Mouse (Mus musculus) erythroblast, embryonic 14.5 days (primary cell): ENCODE measurements around the gene Uvrag. TPM values are rescaled to one million over a fixed set of nuclear protein-coding genes. Genes with fewer than 3 reads are reported as not detected.

Experiments used
- H3K27me3 ChIP-seq: 2 replicates; pipeline ENCODE4 v1.6.1; 2012; ENCODE audit warnings: inconsistent platforms; ENCODE audit not compliant: control insufficient read depth
- H3K36me3 ChIP-seq: 2 replicates; pipeline ENCODE4 v1.6.1; 2012; ENCODE audit warnings: mild to moderate bottlenecking, inconsistent platforms; ENCODE audit not compliant: control insufficient read depth
- H3K4me1 ChIP-seq: 2 replicates; pipeline ENCODE4 v1.6.1; 2012; ENCODE audit warnings: inconsistent platforms; ENCODE audit not compliant: control insufficient read depth
- H3K4me3 ChIP-seq: replicated peaks from 2 replicates; pipeline ENCODE3; 2012; ENCODE audit warnings: moderate library complexity, mild to moderate bottlenecking, inconsistent platforms
- H3K9me3 ChIP-seq: 2 replicates; pipeline ENCODE4 v1.6.1; 2012; ENCODE audit warnings: low read length, inconsistent platforms, mixed read lengths; ENCODE audit not compliant: control insufficient read depth
- GATA1 ChIP-seq: IDR thresholded peaks from 2 replicates; pipeline ENCODE4 v1.6.1; 2012; ENCODE audit warnings: low read length, inconsistent platforms, mixed read lengths
- TAL1 ChIP-seq: IDR thresholded peaks from 3 replicates; pipeline ENCODE4 v1.6.1; 2012; ENCODE audit warnings: low read length, inconsistent platforms, mixed read lengths
- polyA plus RNA-seq: library from polyadenylated mRNA; stranded (reverse); fragments of >175 nt; gene quantifications from 2 replicates; pipeline ENCODE4 v1.2.3, GENCODE M21; 2012

Gene Uvrag
- polyA plus RNA-seq, 1 experiment, result 0.36 TPM

- Histone ChIP-seq H3K27me3 (no peaks in the 10 kb centered on the region), H3K9me3 (no peaks in the 10 kb centered on the region), H3K36me3 (no peaks in the 10 kb centered on the region; the same call in 1 of the 2 replicates), H3K4me3 (no peak overlapping the region), H3K4me1 (no peaks in the 10 kb centered on the region; the same call in 1 of the 2 replicates)
- no peak for TF ChIP-seq TAL1
- TF ChIP-seq GATA1, result no peak
Observed at GRCm38 (mm10) chr7:99045525-99045924, 95.4 kb downstream of the Uvrag start.

- no peaks in the 10 kb centered on the region for H3K9me3 ChIP-seq
- TF ChIP-seq GATA1 (no peak), TAL1 (no peak)
- H3K4me1 ChIP-seq, result no peaks in the 10 kb centered on the region; the same call in 1 of the 2 replicates
- H3K27me3 ChIP-seq, result no peaks in the 10 kb centered on the region
- no peak overlapping the region for H3K4me3 ChIP-seq
- no peaks in the 10 kb centered on the region; the same call in 1 of the 2 replicates for H3K36me3 ChIP-seq
Observed at GRCm38 (mm10) chr7:99043923-99044322, 97.0 kb downstream of the Uvrag start.

GRCm38 (mm10) chr7:99043322-99043721 is 97.6 kb downstream of the Uvrag start:
- Histone ChIP-seq H3K9me3 (no peaks in the 10 kb centered on the region), H3K4me3 (no peak overlapping the region), H3K27me3 (no peaks in the 10 kb centered on the region), H3K4me1 (no peaks in the 10 kb centered on the region; the same call in 1 of the 2 replicates), H3K36me3 (no peaks in the 10 kb centered on the region)
- no peak for TF ChIP-seq TAL1
- no peak for TF ChIP-seq GATA1

GRCm38 (mm10) chr7:99041818-99042217 is 99.1 kb downstream of the Uvrag start:
- TF ChIP-seq GATA1, result no peak
- no peak for TF ChIP-seq TAL1
- no peaks in the 10 kb centered on the region; the same call in 1 of the 2 replicates for H3K4me1 ChIP-seq
- H3K4me3 ChIP-seq, result no peak overlapping the region

DNA sequence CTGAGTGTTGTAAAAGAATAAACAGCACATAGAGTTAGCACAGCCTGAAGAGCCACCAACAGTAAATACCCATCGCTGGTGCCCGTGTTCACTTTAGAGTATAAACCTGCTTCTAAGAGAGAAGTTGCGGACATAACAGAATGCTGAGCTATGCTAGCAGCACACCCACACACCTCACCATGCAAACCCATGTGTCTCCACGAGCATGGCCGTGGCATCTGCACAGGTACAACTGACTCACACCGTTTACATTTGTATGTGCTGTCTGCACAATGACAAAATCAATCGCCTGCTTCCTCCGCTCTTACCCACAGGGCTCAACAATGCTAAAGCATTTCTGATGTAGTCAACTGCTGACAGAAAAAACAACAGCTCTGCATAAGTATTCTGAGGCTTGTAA is 101.0 kb downstream of the Uvrag start:
- Histone ChIP-seq H3K4me3 (no peak overlapping the region), H3K36me3 (no peaks in the 10 kb centered on the region), H3K9me3 (no peaks in the 10 kb centered on the region), H3K27me3 (no peaks in the 10 kb centered on the region), H3K4me1 (no peaks in the 10 kb centered on the region; the same call in 1 of the 2 replicates)
- TF ChIP-seq GATA1, result no peak
- no peak for TF ChIP-seq TAL1

More at GRCm38 (mm10) chr7:99041818-99042217, 99.1 kb downstream of the Uvrag start:
- no peaks in the 10 kb centered on the region for H3K27me3 ChIP-seq
- H3K9me3 ChIP-seq, result no peaks in the 10 kb centered on the region
- no peaks in the 10 kb centered on the region for H3K36me3 ChIP-seq

DNA sequence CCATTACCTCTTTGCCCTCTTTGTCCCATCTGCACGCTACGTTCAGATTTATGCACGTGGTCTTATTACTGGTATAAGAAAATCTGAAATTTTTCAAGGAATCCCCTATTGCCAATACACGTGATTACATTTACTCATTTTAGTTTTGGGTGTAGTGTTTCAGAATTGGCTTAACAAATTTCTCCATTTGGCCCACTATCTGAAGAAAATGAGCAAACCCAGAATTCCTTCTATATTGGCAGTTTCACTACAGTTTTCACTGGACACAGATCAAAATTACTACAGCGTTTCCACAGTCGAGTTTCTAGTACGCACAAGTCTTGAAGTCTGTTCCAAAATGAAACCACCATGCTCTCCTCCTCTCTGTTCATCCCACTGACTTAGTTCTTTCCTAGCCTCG is 104.7 kb downstream of the Uvrag start:
- Histone ChIP-seq H3K4me1 (no peaks in the 10 kb centered on the region; the same call in 1 of the 2 replicates), H3K4me3 (no peak overlapping the region), H3K36me3 (peaks cover 3% of the 10 kb centered on the region; the same call in 1 of the 2 replicates), H3K9me3 (no peaks in the 10 kb centered on the region), H3K27me3 (no peaks in the 10 kb centered on the region)
- TF ChIP-seq GATA1, result no peak
- TF ChIP-seq TAL1, result no peak

GRCm38 (mm10) chr7:99034909-99035308 is 106.0 kb downstream of the Uvrag start:
- H3K9me3 ChIP-seq, result no peaks in the 10 kb centered on the region
- peaks cover 6% of the 10 kb centered on the region; the same call in 1 of the 2 replicates for H3K36me3 ChIP-seq
- no peaks in the 10 kb centered on the region for H3K4me1 ChIP-seq
- no peak for TF ChIP-seq GATA1
- TF ChIP-seq TAL1, result no peak
- no peak overlapping the region for H3K4me3 ChIP-seq
- H3K27me3 ChIP-seq, result no peaks in the 10 kb centered on the region

GRCm38 (mm10) chr7:99033838-99034237 is 107.1 kb downstream of the Uvrag start:
- no peaks in the 10 kb centered on the region for H3K4me1 ChIP-seq
- no peak overlapping the region for H3K4me3 ChIP-seq
- H3K9me3 ChIP-seq, result no peaks in the 10 kb centered on the region
- no peaks in the 10 kb centered on the region for H3K27me3 ChIP-seq
- H3K36me3 ChIP-seq, result peaks cover 6% of the 10 kb centered on the region; the same call in 1 of the 2 replicates
- TF ChIP-seq TAL1, result no peak

GRCm38 (mm10) chr7:99033314-99033713 is 107.6 kb downstream of the Uvrag start:
- H3K9me3 ChIP-seq, result no peaks in the 10 kb centered on the region
- TF ChIP-seq GATA1 (no peak), TAL1 (no peak)
- H3K4me1 ChIP-seq, result no peaks in the 10 kb centered on the region
- H3K27me3 ChIP-seq, result no peaks in the 10 kb centered on the region
- H3K36me3 ChIP-seq, result peaks cover 6% of the 10 kb centered on the region; the same call in 1 of the 2 replicates
- no peak overlapping the region for H3K4me3 ChIP-seq

GRCm38 (mm10) chr7:99032051-99032450 is 108.9 kb downstream of the Uvrag start:
- TF ChIP-seq TAL1 (no peak), GATA1 (no peak)
- Histone ChIP-seq H3K4me1 (no peaks in the 10 kb centered on the region), H3K9me3 (no peaks in the 10 kb centered on the region), H3K4me3 (no peak overlapping the region), H3K27me3 (no peaks in the 10 kb centered on the region), H3K36me3 (peaks cover 6% of the 10 kb centered on the region; the same call in 1 of the 2 replicates)
